Mouse (Mus musculus): ENCODE measurements around the gene Vrk1.

Gene Vrk1

GRCm38 (mm10) chr12:106010065-106010915, at the start of gene Vrk1:
Gene Vrk1 (plus strand): TSS chr12:106010228.
- DNase-seq (ENCODE audit: extremely low spot score): peak; percentile 95

GRCm38 (mm10) chr12:105960592-105961330, 49.3 kb upstream of the Vrk1 start:
- peak; percentile 19 for DNase-seq (ENCODE audit: extremely low spot score)

- DNase-seq (ENCODE audit: extremely low spot score): no peak
Measured at GRCm38 (mm10) chr12:105961667-105962066, 48.4 kb upstream of the Vrk1 start.

- DNase-seq (ENCODE audit: extremely low spot score): peak; percentile 91
Measured at GRCm38 (mm10) chr12:105962103-105963011, 47.7 kb upstream of the Vrk1 start.

GRCm38 (mm10) chr12:105963012-105963572, 46.9 kb upstream of the Vrk1 start:
- DNase-seq (ENCODE audit: extremely low spot score): no peak

GRCm38 (mm10) chr12:105966887-105967637, 43.0 kb upstream of the Vrk1 start:
- DNase-seq (ENCODE audit: extremely low spot score): no peak

- peak; percentile 53 for DNase-seq (ENCODE audit: extremely low spot score)
Measured at GRCm38 (mm10) chr12:105967806-105968205, 42.2 kb upstream of the Vrk1 start.

- no peak for DNase-seq (ENCODE audit: extremely low spot score)
Measured at GRCm38 (mm10) chr12:105971182-105971581, 38.8 kb upstream of the Vrk1 start.

- DNase-seq (ENCODE audit: extremely low spot score): no peak
Measured at GRCm38 (mm10) chr12:105972673-105973072, 37.4 kb upstream of the Vrk1 start.

- no peak for DNase-seq (ENCODE audit: extremely low spot score)
Measured at GRCm38 (mm10) chr12:105973691-105974090, 36.3 kb upstream of the Vrk1 start.

GRCm38 (mm10) chr12:105974107-105974506, 35.9 kb upstream of the Vrk1 start:
- DNase-seq (ENCODE audit: extremely low spot score): no peak

- peak; percentile 33 for DNase-seq (ENCODE audit: extremely low spot score)
Measured at GRCm38 (mm10) chr12:105981121-105981973, 28.7 kb upstream of the Vrk1 start.

- no peak for DNase-seq (ENCODE audit: extremely low spot score)
Measured at GRCm38 (mm10) chr12:105981974-105982305, 28.1 kb upstream of the Vrk1 start.

GRCm38 (mm10) chr12:105982598-105982997, 27.4 kb upstream of the Vrk1 start:
- DNase-seq (ENCODE audit: extremely low spot score): no peak

- DNase-seq (ENCODE audit: extremely low spot score): no peak
Measured at GRCm38 (mm10) chr12:105983499-105983898, 26.5 kb upstream of the Vrk1 start.

GRCm38 (mm10) chr12:105988434-105988833, 21.6 kb upstream of the Vrk1 start:
- DNase-seq (ENCODE audit: extremely low spot score): no peak

GRCm38 (mm10) chr12:105992756-105993155, 17.3 kb upstream of the Vrk1 start:
- DNase-seq (ENCODE audit: extremely low spot score): no peak

- DNase-seq (ENCODE audit: extremely low spot score): no peak
Measured at GRCm38 (mm10) chr12:105993356-105993755, 16.7 kb upstream of the Vrk1 start.

- no peak for DNase-seq (ENCODE audit: extremely low spot score)
Measured at GRCm38 (mm10) chr12:105995940-105996339, 14.1 kb upstream of the Vrk1 start.

Measured in embryo, embryonic 9.5 days (tissue).